31 mouse cellular contexts compared by ENCODE assay signal in the genomic region with DNA sequence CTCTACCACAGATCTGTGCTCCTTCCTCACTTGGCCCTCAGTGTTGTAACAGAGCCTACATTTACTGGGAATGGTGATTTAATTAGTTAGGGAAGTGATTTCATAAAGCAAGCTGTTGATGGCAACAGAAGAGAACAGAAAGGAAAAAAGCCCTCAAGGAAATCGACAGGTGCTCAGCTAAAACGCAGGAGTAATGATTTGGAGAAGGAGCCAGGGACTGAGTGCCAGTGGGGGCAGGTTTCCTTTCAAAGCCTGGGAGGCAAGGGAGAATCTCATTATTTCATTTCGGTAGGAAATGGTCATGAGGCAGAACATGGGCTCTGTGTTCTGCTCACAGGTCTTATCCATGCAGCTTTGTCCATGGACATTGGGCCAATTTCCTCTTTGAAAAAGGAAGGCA.
A peak's percentile ranks its signal among the peaks of the same experiment; 100 is the strongest.
DNase-seq lines count a peak whose midpoint lies in the region; ATAC-seq lines count a peak whose summit lies in the region.
"Had no signal": no experiment of that assay in that cellular context is flagged by ENCODE, and none has a peak within 500 bp of the region (broad histone marks: within the 10 kb centered on the region; RNA-seq: fewer than 3 reads in every experiment).

No protein-coding gene starts in this region.

- peaks cover 27% of the 10 kb centered on the region for H3K4me1 ChIP-seq in heart, embryonic 10.5 days
- H3K4me1 ChIP-seq in heart, embryonic 11.5 days (ENCODE audit: control insufficient read depth, insufficient read depth, low read length): peaks cover 13% of the 10 kb centered on the region
- H3K4me1 ChIP-seq: embryonic facial prominence, embryonic 12.5 days; hindbrain, embryonic 15.5 days; limb, embryonic 12.5 days; liver, embryonic 15.5 days; lung, embryonic 15.5 days; neural tube, embryonic 12.5 days had no signal

- no peak overlapping the region for H3K4me2 ChIP-seq in heart, embryonic 11.5 days
- H3K4me2 ChIP-seq: embryonic facial prominence, embryonic 12.5 days; heart, embryonic 13.5 days; hindbrain, embryonic 15.5 days; limb, embryonic 12.5 days; liver, embryonic 15.5 days; lung, embryonic 15.5 days; neural tube, embryonic 12.5 days had no signal

- H3K9me3 ChIP-seq in heart, embryonic 10.5 days: no peaks in the 10 kb centered on the region
- H3K9me3 ChIP-seq in heart, embryonic 11.5 days (replicated peaks; ENCODE audit: control insufficient read depth, low read length): no peaks in the 10 kb centered on the region
- H3K9me3 ChIP-seq: embryonic facial prominence, embryonic 12.5 days; hindbrain, embryonic 15.5 days; limb, embryonic 12.5 days; liver, embryonic 15.5 days; lung, embryonic 15.5 days; midbrain, embryonic 10.5 days; neural tube, embryonic 12.5 days had no signal

- H3K27ac ChIP-seq in heart, embryonic 10.5 days: peak overlapping the region; percentile 76
- H3K27ac ChIP-seq in heart, embryonic 11.5 days (ENCODE audit: low read depth, low read length): no peak overlapping the region
- H3K27ac ChIP-seq: embryonic facial prominence, embryonic 12.5 days; heart, embryonic 13.5 days; hindbrain, embryonic 15.5 days; kidney, postnatal 0 days; limb, embryonic 12.5 days; liver, embryonic 15.5 days; lung, embryonic 15.5 days; midbrain, embryonic 10.5 days; neural tube, embryonic 12.5 days had no signal

- WGBS in heart, embryonic 10.5 days: 69% methylated on average over 3 of the region's 3 CpGs
- 61% methylated on average over 3 of the region's 3 CpGs for WGBS in heart, embryonic 11.5 days (ENCODE audit: insufficient replicate concordance)

- DNase-seq in cerebellum, adult 11-12 months: peak; percentile 22
- no peak for DNase-seq in cerebellum, postnatal 4 days (ENCODE audit: low spot score in 2 of 2)
- DNase-seq in heart, embryonic 10.5 days (ENCODE audit: low spot score): no peak
- peak; percentile 28 for DNase-seq in MN1 (ENCODE audit: low spot score)
- peak; percentile 33 for DNase-seq in cerebellum, adult 9-10 months
- no peak for DNase-seq in lung, adult 18-20 months
- no peak for DNase-seq in T-cell, adult 2 months (ENCODE audit: low spot score)
- DNase-seq: adrenal gland, adult 8-10 months; forebrain, postnatal 0 days; gastrocnemius, postnatal 14 days; heart, postnatal 10 days; kidney, adult 2 months; kidney, postnatal 4 days; layer of hippocampus, adult 9-11 months; right cerebral cortex, adult 18-20 months; spleen, adult 18-20 months; thymus, postnatal 14 days had no signal

- no peaks in the 10 kb centered on the region for H3K27me3 ChIP-seq in heart, embryonic 10.5 days (ENCODE audit: insufficient read depth, poor library complexity, severe bottlenecking)
- no peaks in the 10 kb centered on the region for H3K27me3 ChIP-seq in heart, embryonic 11.5 days (ENCODE audit: control insufficient read depth, insufficient read depth, low read length)
- H3K27me3 ChIP-seq: embryonic facial prominence, embryonic 12.5 days; heart, embryonic 13.5 days; hindbrain, embryonic 15.5 days; limb, embryonic 12.5 days; liver, embryonic 15.5 days; lung, embryonic 15.5 days; neural tube, embryonic 12.5 days; Patski had no signal

- no peak overlapping the region for H3K9ac ChIP-seq in heart, embryonic 11.5 days (ENCODE audit: low read depth, low read length)
- H3K9ac ChIP-seq: embryonic facial prominence, embryonic 12.5 days; forebrain, postnatal 0 days; heart, embryonic 13.5 days; hindbrain, embryonic 15.5 days; limb, embryonic 12.5 days; liver, embryonic 15.5 days; lung, embryonic 15.5 days; neural tube, embryonic 12.5 days had no signal

- ATAC-seq in heart, embryonic 11.5 days (replicated peaks; ENCODE audit: insufficient number of reproducible peaks, low FRiP score, low TSS enrichment): no peak
- ATAC-seq: forebrain, postnatal 0 days; inflammation-experienced regulatory T-cells, adult 6 months; Patski had no signal

- H3K4me3 ChIP-seq in heart, embryonic 10.5 days: no peak overlapping the region
- H3K4me3 ChIP-seq in heart, embryonic 11.5 days (ENCODE audit: low read depth, low read length): no peak overlapping the region
- H3K4me3 ChIP-seq: embryonic facial prominence, embryonic 12.5 days; heart, embryonic 13.5 days; hindbrain, embryonic 15.5 days; limb, embryonic 12.5 days; liver, embryonic 15.5 days; lung, embryonic 15.5 days; midbrain, embryonic 10.5 days; myocyte; neural tube, embryonic 12.5 days had no signal

- no peaks in the 10 kb centered on the region for H3K36me3 ChIP-seq in heart, embryonic 10.5 days
- H3K36me3 ChIP-seq in heart, embryonic 11.5 days (ENCODE audit: control insufficient read depth, insufficient read depth, low read length): no peaks in the 10 kb centered on the region
- H3K36me3 ChIP-seq: embryonic facial prominence, embryonic 12.5 days; G1E; heart, embryonic 13.5 days; hindbrain, embryonic 15.5 days; limb, embryonic 12.5 days; liver, embryonic 15.5 days; lung, embryonic 15.5 days; midbrain, embryonic 10.5 days; neural tube, embryonic 12.5 days had no signal

Comparison
In these comparisons a context has a peak if more than half of its experiments do, and no peak if none do; other contexts are left out.
1. DNase-seq: peak in cerebellum, adult 11-12 months (single experiment), MN1 (single experiment) and cerebellum, adult 9-10 months (single experiment); none in cerebellum, postnatal 4 days (0 of 2), heart, embryonic 10.5 days (single experiment), lung, adult 18-20 months (0 of 2) and T-cell, adult 2 months (single experiment).